ENCODE assay signal across 23 mouse cellular contexts in the genomic region with DNA sequence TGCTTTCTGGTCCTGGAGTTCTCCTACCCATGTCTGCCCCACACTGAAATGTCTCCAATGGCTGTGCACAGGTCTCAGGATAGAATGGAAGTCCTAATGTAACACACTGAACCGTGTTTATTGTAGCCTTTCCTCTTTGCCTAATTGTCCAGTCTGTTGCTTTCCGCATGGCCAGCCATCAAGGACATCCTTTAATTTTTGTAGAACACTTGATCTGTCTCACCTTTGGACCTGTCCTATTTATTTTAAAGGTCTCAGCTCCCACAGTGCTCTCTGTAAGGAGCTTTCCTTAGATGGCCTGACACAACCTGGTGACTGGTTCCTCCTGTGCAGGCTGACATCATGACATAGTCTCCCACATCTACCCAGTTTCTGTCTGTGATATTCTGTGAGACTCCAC.
"Had no signal": no experiment of that assay in that cellular context is flagged by ENCODE, and none has a peak within 500 bp of the region (broad histone marks: within the 10 kb centered on the region; RNA-seq: fewer than 3 reads in every experiment).

No protein-coding gene starts in this region.

- H3K27me3 ChIP-seq: limb, embryonic 12.5 days; limb, embryonic 15.5 days; midbrain, embryonic 12.5 days; midbrain, embryonic 15.5 days; neural tube, embryonic 12.5 days; neural tube, embryonic 15.5 days had no signal

- H3K4me2 ChIP-seq: limb, embryonic 12.5 days; limb, embryonic 15.5 days; liver, embryonic 11.5 days; lung, embryonic 14.5 days; midbrain, embryonic 12.5 days; midbrain, embryonic 15.5 days; neural tube, embryonic 12.5 days; neural tube, embryonic 15.5 days had no signal

- DNase-seq: layer of hippocampus, postnatal 36 days; left cerebral cortex, postnatal 4 days; liver, postnatal 0 days; lung, embryonic 14.5 days; right cerebral cortex, adult 18-20 months; right cerebral cortex, postnatal 14 days; right cerebral cortex, postnatal 4 days; thymus, adult 2 months; thymus, postnatal 14 days; thymus, postnatal 4 days had no signal

- H3K9ac ChIP-seq: limb, embryonic 12.5 days; limb, embryonic 15.5 days; liver, embryonic 14.5 days; liver, postnatal 0 days; lung, embryonic 14.5 days; midbrain, embryonic 12.5 days; midbrain, embryonic 15.5 days; neural tube, embryonic 12.5 days; neural tube, embryonic 15.5 days had no signal

- H3K4me3 ChIP-seq: left cerebral cortex, adult 2 months; limb, embryonic 12.5 days; limb, embryonic 15.5 days; midbrain, embryonic 12.5 days; midbrain, embryonic 15.5 days; neural tube, embryonic 12.5 days; neural tube, embryonic 15.5 days had no signal

- H3K4me1 ChIP-seq: limb, embryonic 12.5 days; limb, embryonic 15.5 days; midbrain, embryonic 12.5 days; midbrain, embryonic 15.5 days; neural tube, embryonic 12.5 days; neural tube, embryonic 15.5 days had no signal

- H3K27ac ChIP-seq: left cerebral cortex, adult 2 months; limb, embryonic 12.5 days; limb, embryonic 15.5 days; liver, embryonic 14.5 days; macrophage; midbrain, embryonic 12.5 days; midbrain, embryonic 15.5 days; neural tube, embryonic 12.5 days; neural tube, embryonic 15.5 days; stomach, postnatal 0 days had no signal

- H3K36me3 ChIP-seq: limb, embryonic 12.5 days; limb, embryonic 15.5 days; midbrain, embryonic 12.5 days; midbrain, embryonic 15.5 days; neural tube, embryonic 12.5 days; neural tube, embryonic 15.5 days had no signal

- ATAC-seq: inflammation-experienced regulatory T-cells, adult 6 months; intestine, embryonic 16.5 days; liver, postnatal 0 days; midbrain, embryonic 15.5 days had no signal

- H3K9me3 ChIP-seq: limb, embryonic 12.5 days; limb, embryonic 15.5 days; midbrain, embryonic 12.5 days; midbrain, embryonic 15.5 days; neural tube, embryonic 12.5 days; neural tube, embryonic 15.5 days had no signal
